7 mouse cellular contexts compared by ENCODE assay signal in the genomic region with DNA sequence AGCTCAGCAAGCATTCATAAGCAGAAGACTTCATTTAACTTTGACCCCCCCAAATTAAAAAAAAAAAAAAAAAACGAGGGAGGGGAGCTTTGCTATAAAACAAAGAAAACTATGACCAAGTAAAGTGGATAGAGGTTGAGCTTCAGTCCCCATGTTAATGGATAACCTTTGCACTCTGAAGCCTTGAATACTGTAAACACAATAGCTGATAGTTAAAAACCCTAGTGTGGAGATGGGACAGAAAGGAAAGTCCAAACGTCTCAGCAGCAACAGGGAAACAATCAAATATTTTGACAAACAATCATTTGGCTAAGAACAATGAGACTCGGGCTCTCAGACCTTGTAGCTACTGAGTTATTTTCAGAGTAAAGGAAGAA. TPM values are rescaled to one million over a fixed set of nuclear protein-coding genes. Genes with fewer than 3 reads are reported as not detected.
A peak's percentile ranks its signal among the peaks of the same experiment; 100 is the strongest.
DNase-seq lines count a peak whose midpoint lies in the region; ATAC-seq and TF ChIP-seq lines count a peak whose summit lies in the region.

No protein-coding gene starts in this region.

- peak overlapping the region; percentile 85 for H3K27ac ChIP-seq in lung, embryonic 14.5 days (ENCODE audit: low read depth)
- peak overlapping the region; percentile 80 for H3K27ac ChIP-seq in embryonic fibroblast, embryonic 13.5 days (ENCODE audit: insufficient read depth, low read length)
- H3K27ac ChIP-seq in intestine, postnatal 0 days (ENCODE audit: low read depth, low read length), result peak overlapping the region; percentile 85
- H3K27ac ChIP-seq in neural tube, embryonic 14.5 days (ENCODE audit: low read depth, low read length), result peak overlapping the region; percentile 55

- DNase-seq in lung, embryonic 14.5 days, result no peak
- DNase-seq in lung, postnatal 10 days, result no peak
- no peak for DNase-seq in right cerebral cortex, postnatal 4 days
- no peak for DNase-seq in cerebellum, postnatal 10 days

- peaks cover 20% of the 10 kb centered on the region for H3K4me1 ChIP-seq in lung, embryonic 14.5 days (ENCODE audit: insufficient read depth)
- peaks cover 12% of the 10 kb centered on the region for H3K4me1 ChIP-seq in embryonic fibroblast, embryonic 13.5 days (ENCODE audit: control insufficient read depth, insufficient read depth, low read length)
- peaks cover 6% of the 10 kb centered on the region for H3K4me1 ChIP-seq in intestine, postnatal 0 days (replicated peaks; ENCODE audit: control insufficient read depth, insufficient read depth, low read length)
- peaks cover 19% of the 10 kb centered on the region for H3K4me1 ChIP-seq in neural tube, embryonic 14.5 days (ENCODE audit: control insufficient read depth, insufficient read depth, low read length)

- 0% methylated on average over 3 of the region's 3 CpGs for WGBS in lung, embryonic 14.5 days
- 0% methylated on average over 3 of the region's 3 CpGs for WGBS in intestine, postnatal 0 days
- WGBS in neural tube, embryonic 14.5 days, result 0% methylated on average over 3 of the region's 3 CpGs

- peak overlapping the region; percentile 60; the same call in 1 of the 2 replicates for H3K9ac ChIP-seq in lung, embryonic 14.5 days
- 0 out of 2 replicates have a peak overlapping the region, but pooled peaks have one; percentile 40 for H3K9ac ChIP-seq in intestine, postnatal 0 days (ENCODE audit: low read depth, low read length)
- H3K9ac ChIP-seq in neural tube, embryonic 14.5 days (replicated peaks; ENCODE audit: low read depth, low read length), result peak overlapping the region; percentile 44; the same call in 1 of the 2 replicates

- no peaks in the 10 kb centered on the region for H3K9me3 ChIP-seq in lung, embryonic 14.5 days (ENCODE audit: low read depth, low read length)
- no peaks in the 10 kb centered on the region for H3K9me3 ChIP-seq in intestine, postnatal 0 days (ENCODE audit: control insufficient read depth)
- H3K9me3 ChIP-seq in neural tube, embryonic 14.5 days (ENCODE audit: control insufficient read depth, low read length), result no peaks in the 10 kb centered on the region

- no peaks in the 10 kb centered on the region for H3K36me3 ChIP-seq in lung, embryonic 14.5 days (ENCODE audit: insufficient read depth)
- H3K36me3 ChIP-seq in intestine, postnatal 0 days (ENCODE audit: control insufficient read depth, insufficient read depth), result no peaks in the 10 kb centered on the region
- no peaks in the 10 kb centered on the region for H3K36me3 ChIP-seq in neural tube, embryonic 14.5 days (ENCODE audit: control insufficient read depth, insufficient read depth, low read length)

- H3K27me3 ChIP-seq in lung, embryonic 14.5 days (ENCODE audit: insufficient read depth, low read length), result no peaks in the 10 kb centered on the region
- H3K27me3 ChIP-seq in intestine, postnatal 0 days (replicated peaks; ENCODE audit: control insufficient read depth, insufficient read depth, low read length), result no peaks in the 10 kb centered on the region
- H3K27me3 ChIP-seq in neural tube, embryonic 14.5 days (ENCODE audit: control insufficient read depth, insufficient read depth, low read length), result no peaks in the 10 kb centered on the region

- ATAC-seq in lung, embryonic 14.5 days (ENCODE audit: insufficient read depth), result no peak
- no peak for ATAC-seq in intestine, postnatal 0 days
- ATAC-seq in neural tube, embryonic 14.5 days (ENCODE audit: low read depth), result no peak

- H3K4me3 ChIP-seq in lung, embryonic 14.5 days (ENCODE audit: low read depth, low read length), result peak overlapping the region; percentile 41
- peak overlapping the region; percentile 50; the same call in 1 of the 2 replicates for H3K4me3 ChIP-seq in embryonic fibroblast, embryonic 13.5 days (ENCODE audit: insufficient read depth, low read length)
- H3K4me3 ChIP-seq in intestine, postnatal 0 days (ENCODE audit: low read depth, low read length), result peak overlapping the region; percentile 94
- peak overlapping the region; percentile 28 for H3K4me3 ChIP-seq in neural tube, embryonic 14.5 days (ENCODE audit: low read depth, low read length)

- no peak for TF ChIP-seq POLR2A in embryonic fibroblast, embryonic 13.5 days (IDR thresholded peaks at IDR 0.05; ENCODE audit: low read depth, low read length)

- H3K4me2 ChIP-seq in lung, embryonic 14.5 days, result peak overlapping the region; percentile 91
- H3K4me2 ChIP-seq in intestine, postnatal 0 days (replicated peaks; ENCODE audit: low read depth), result peak overlapping the region; percentile 74
- peak overlapping the region; percentile 51 for H3K4me2 ChIP-seq in neural tube, embryonic 14.5 days (ENCODE audit: low read depth, low read length)

- TF ChIP-seq CTCF in lung, embryonic 14.5 days (IDR thresholded peaks at IDR 0.05; ENCODE audit: low read depth), result no peak
- TF ChIP-seq CTCF in embryonic fibroblast, embryonic 13.5 days (IDR thresholded peaks at IDR 0.05; ENCODE audit: borderline replicate concordance, insufficient read depth, low read length), result no peak
- no peak for TF ChIP-seq CTCF in intestine, postnatal 0 days (IDR thresholded peaks at IDR 0.05; ENCODE audit: low read depth)

RNA-seq across cellular contexts. Expression of a gene that starts 15.2 kb away (rescaled TPM):
- 4.9 and 6.0 TPM in 2 replicates for polyA plus RNA-seq in lung, embryonic 14.5 days (2014; fragmentation: Nextera tagmentation; extraction: Ambion mirVana)
- polyA plus RNA-seq in embryonic fibroblast, embryonic 13.5 days (2011; ENCODE audit: insufficient read length, low read depth, missing spikeins), result 13.0 and 13.2 TPM in 2 replicates
- polyA plus RNA-seq in intestine, postnatal 0 days (2015; fragmentation: Nextera tagmentation; extraction: Ambion mirVana), result 2.2 TPM in 2 replicates
- 1.1 and 2.4 TPM in 2 replicates for polyA plus RNA-seq in neural tube, embryonic 14.5 days (2014; fragmentation: Nextera tagmentation; extraction: Ambion mirVana)

Comparison
In these comparisons a context has a peak if more than half of its experiments do, and no peak if none do; other contexts are left out.
1. H3K4me3 ChIP-seq: peak in every context shown above with its lines; median percentile 94 in intestine, postnatal 0 days; 50 in embryonic fibroblast, embryonic 13.5 days; 41 in lung, embryonic 14.5 days; 28 in neural tube, embryonic 14.5 days.